Mouse (Mus musculus) embryonic facial prominence, embryonic 13.5 days (tissue): Measurements from ENCODE around the gene Sgf29. TPM values are rescaled to one million over a fixed set of nuclear protein-coding genes. Genes with fewer than 3 reads are reported as not detected.
"Not testable (repeated sequence)": the region's sequence is repeated elsewhere in the genome, so short reads cannot be mapped to it uniquely, and the experiment has no call there.

ENCODE experiments used
- ATAC-seq: fragments of 200-750 bp; cut with Nextera tagmentation; 2 replicates; pipeline ENCODE4 v1.8.0; 2017; ENCODE audit warnings: low read depth; ENCODE audit not compliant: insufficient number of reproducible peaks, insufficient read depth, low FRiP score, low TSS enrichment
- H3K27ac ChIP-seq: fragments of 300-500 bp; sonication (generic); 2 replicates; pipeline ENCODE4 v1.5.1; 2015; ENCODE audit warnings: moderate library complexity, mild to moderate bottlenecking, inconsistent platforms
- H3K27me3 ChIP-seq: fragments of 300-500 bp; sonication (generic); 2 replicates; pipeline ENCODE4 v1.6.1; 2015; ENCODE audit warnings: mild to moderate bottlenecking, inconsistent platforms
- H3K36me3 ChIP-seq: fragments of 300-500 bp; sonication (generic); 2 replicates; pipeline ENCODE4 v1.6.1; 2015; ENCODE audit warnings: mild to moderate bottlenecking, inconsistent platforms
- H3K4me1 ChIP-seq: fragments of 300-500 bp; sonication (generic); 2 replicates; pipeline ENCODE4 v1.6.1; 2015; ENCODE audit warnings: inconsistent platforms
- H3K4me2 ChIP-seq: fragments of 300-500 bp; sonication (generic); 2 replicates; pipeline ENCODE4 v1.6.1; 2015; ENCODE audit warnings: moderate library complexity, mild to moderate bottlenecking, inconsistent platforms
- H3K4me3 ChIP-seq: fragments of 300-500 bp; sonication (generic); 2 replicates; pipeline ENCODE4 v1.5.1; 2015; ENCODE audit warnings: mild to moderate bottlenecking, inconsistent platforms
- H3K9ac ChIP-seq: fragments of 300-500 bp; sonication (generic); 2 replicates; pipeline ENCODE4 v1.6.1; 2015; ENCODE audit warnings: mild to moderate bottlenecking, inconsistent platforms
- H3K9me3 ChIP-seq: fragments of 300-500 bp; sonication (generic); 2 replicates; pipeline ENCODE4 v1.6.1; 2016; ENCODE audit warnings: inconsistent platforms
- WGBS: fragments of 180-500 bp; shearing (Covaris S2); methylation state at CpG from one replicate; pipeline ENCODE4 v1.1.7; 2015; ENCODE audit warnings: mixed read lengths; 5-methylcytosine and 5-hydroxymethylcytosine counted together
- polyA plus RNA-seq: library from polyadenylated mRNA; unstranded; fragments of >200 nt; fragmentation: Nextera tagmentation; extraction: Ambion mirVana; gene quantifications from 2 replicates; pipeline ENCODE4 v1.2.1, GENCODE M21; 2015

Gene Sgf29
- polyA plus RNA-seq, 1 experiment from 2014 or later = 48.9 TPM

GRCm38 (mm10) chr7:126624774-126625173, 24.3 kb upstream of the Sgf29 start:
- Histone ChIP-seq H3K4me2 (no peak overlapping the region), H3K36me3 (no peaks in the 10 kb centered on the region), H3K4me1 (peaks cover 16% of the 10 kb centered on the region), H3K27ac (no peak overlapping the region), H3K4me3 (no peak overlapping the region), H3K27me3 (no peaks in the 10 kb centered on the region), H3K9me3 (no peaks in the 10 kb centered on the region), H3K9ac (no peak overlapping the region)
- WGBS = 70% methylated on average over 16 of the region's 16 CpGs
- ATAC-seq = no peak

- H3K27ac ChIP-seq = no peak overlapping the region
- H3K27me3 ChIP-seq = no peaks in the 10 kb centered on the region
- peaks cover 13% of the 10 kb centered on the region for H3K4me1 ChIP-seq
- no peaks in the 10 kb centered on the region for H3K9me3 ChIP-seq
- 39% methylated on average over 6 of the region's 6 CpGs for WGBS
- no peak overlapping the region for H3K4me2 ChIP-seq
- no peak overlapping the region for H3K4me3 ChIP-seq
- no peaks in the 10 kb centered on the region for H3K36me3 ChIP-seq
- H3K9ac ChIP-seq = no peak overlapping the region
- ATAC-seq = peak; percentile 64; the same call in 1 of the 2 replicates
Observed at GRCm38 (mm10) chr7:126625369-126625768, 23.7 kb upstream of the Sgf29 start.

GRCm38 (mm10) chr7:126625807-126626600, 23.1 kb upstream of the Sgf29 start:
- H3K9ac ChIP-seq = no peak overlapping the region
- no peaks in the 10 kb centered on the region for H3K36me3 ChIP-seq
- H3K27me3 ChIP-seq = no peaks in the 10 kb centered on the region
- H3K4me3 ChIP-seq = no peak overlapping the region
- H3K9me3 ChIP-seq = no peaks in the 10 kb centered on the region
- ATAC-seq = no peak
- no peak overlapping the region for H3K27ac ChIP-seq
- H3K4me2 ChIP-seq = no peak overlapping the region
- peaks cover 13% of the 10 kb centered on the region for H3K4me1 ChIP-seq
- 82% methylated on average over 3 of the region's 3 CpGs for WGBS

- Histone ChIP-seq H3K9ac (peak overlapping the region; percentile 37), H3K27ac (peak overlapping the region; percentile 61)
Observed at GRCm38 (mm10) chr7:126628111-126628510, 21.0 kb upstream of the Sgf29 start.

GRCm38 (mm10) chr7:126629915-126630314, 19.2 kb upstream of the Sgf29 start:
- 59% methylated on average over 3 of the region's 3 CpGs for WGBS
- H3K36me3 ChIP-seq = no peaks in the 10 kb centered on the region
- ATAC-seq = no peak

More at GRCm38 (mm10) chr7:126628111-126628510, 21.0 kb upstream of the Sgf29 start:
- Histone ChIP-seq H3K4me2 (no peak overlapping the region), H3K4me3 (no peak overlapping the region), H3K9me3 (no peaks in the 10 kb centered on the region), H3K36me3 (no peaks in the 10 kb centered on the region), H3K27me3 (no peaks in the 10 kb centered on the region), H3K4me1 (peaks cover 13% of the 10 kb centered on the region)
- 48% methylated on average over 6 of the region's 6 CpGs for WGBS
- no peak for ATAC-seq

GRCm38 (mm10) chr7:126630824-126631518, 18.1 kb upstream of the Sgf29 start, which contains the start of gene Nupr1:
Gene Nupr1 (minus strand): TSS chr7:126630861.
- H3K4me2 ChIP-seq = no peak within 1 kb of the TSS
- WGBS = 89% methylated on average over 4 of the region's 4 CpGs
- no peaks in the 10 kb centered on the region for H3K9me3 ChIP-seq
- H3K27ac ChIP-seq = no peak within 1 kb of the TSS
- H3K27me3 ChIP-seq = no peaks in the 10 kb centered on the region
- H3K4me3 ChIP-seq = no peak within 1 kb of the TSS
- ATAC-seq = no peak
- H3K4me1 ChIP-seq = peaks cover 7% of the 10 kb centered on the region; the same call in 1 of the 2 replicates
- H3K9ac ChIP-seq = no peak within 1 kb of the TSS
- no peaks in the 10 kb centered on the region for H3K36me3 ChIP-seq

More at GRCm38 (mm10) chr7:126629915-126630314, 19.2 kb upstream of the Sgf29 start:
- no peaks in the 10 kb centered on the region for H3K9me3 ChIP-seq
- no peak overlapping the region for H3K27ac ChIP-seq
- no peaks in the 10 kb centered on the region for H3K27me3 ChIP-seq
- H3K4me3 ChIP-seq = no peak overlapping the region
- H3K4me1 ChIP-seq = peaks cover 13% of the 10 kb centered on the region
- no peak overlapping the region for H3K9ac ChIP-seq
- no peak overlapping the region for H3K4me2 ChIP-seq

- Histone ChIP-seq H3K4me1 (peaks cover 5% of the 10 kb centered on the region; the same call in 1 of the 2 replicates), H3K36me3 (no peaks in the 10 kb centered on the region), H3K27ac (no peak overlapping the region), H3K9me3 (no peaks in the 10 kb centered on the region), H3K9ac (no peak overlapping the region), H3K27me3 (no peaks in the 10 kb centered on the region), H3K4me3 (no peak overlapping the region), H3K4me2 (no peak overlapping the region)
- ATAC-seq = no peak
- WGBS = 73% methylated on average over 2 of the region's 2 CpGs
Observed at GRCm38 (mm10) chr7:126632478-126632877, 16.6 kb upstream of the Sgf29 start.

GRCm38 (mm10) chr7:126635375-126635774, 13.7 kb upstream of the Sgf29 start:
- H3K27ac ChIP-seq = no peak overlapping the region

GRCm38 (mm10) chr7:126636733-126637520, 12.2 kb upstream of the Sgf29 start:
- H3K36me3 ChIP-seq = no peaks in the 10 kb centered on the region
- H3K27ac ChIP-seq = no peak overlapping the region
- no peaks in the 10 kb centered on the region for H3K9me3 ChIP-seq
- ATAC-seq = no peak
- no peak overlapping the region for H3K4me3 ChIP-seq
- H3K4me2 ChIP-seq = no peak overlapping the region
- no peak overlapping the region for H3K9ac ChIP-seq
- H3K4me1 ChIP-seq = no peaks in the 10 kb centered on the region
- WGBS = 13% methylated on average over 4 of the region's 4 CpGs
- H3K27me3 ChIP-seq = no peaks in the 10 kb centered on the region

More at GRCm38 (mm10) chr7:126635375-126635774, 13.7 kb upstream of the Sgf29 start:
- Histone ChIP-seq H3K36me3 (no peaks in the 10 kb centered on the region), H3K4me2 (no peak overlapping the region), H3K9ac (no peak overlapping the region), H3K4me1 (no peaks in the 10 kb centered on the region), H3K9me3 (no peaks in the 10 kb centered on the region), H3K27me3 (no peaks in the 10 kb centered on the region), H3K4me3 (no peak overlapping the region)
- no peak for ATAC-seq

- ATAC-seq = no peak
- 69% methylated on average over 5 of the region's 5 CpGs for WGBS
Observed at GRCm38 (mm10) chr7:126642545-126643243, 6.4 kb upstream of the Sgf29 start.

GRCm38 (mm10) chr7:126643244-126643617, 5.9 kb upstream of the Sgf29 start:
- not testable (repeated sequence) for H3K9ac ChIP-seq, H3K27me3 ChIP-seq, H3K9me3 ChIP-seq, H3K4me1 ChIP-seq, H3K4me2 ChIP-seq, H3K36me3 ChIP-seq, ATAC-seq, H3K27ac ChIP-seq, H3K4me3 ChIP-seq
- 69% methylated on average over 3 of the region's 3 CpGs for WGBS

More at GRCm38 (mm10) chr7:126642545-126643243, 6.4 kb upstream of the Sgf29 start:
- Histone ChIP-seq H3K9ac (no peak overlapping the region), H3K4me2 (no peak overlapping the region), H3K36me3 (no peaks in the 10 kb centered on the region), H3K9me3 (no peaks in the 10 kb centered on the region), H3K27me3 (no peaks in the 10 kb centered on the region), H3K4me1 (no peaks in the 10 kb centered on the region), H3K4me3 (no peak overlapping the region), H3K27ac (no peak overlapping the region)
